Mouse (Mus musculus) left cerebral cortex, postnatal 36 days (tissue): ENCODE measurements at regions not wholly inside any gene's neighbourhood (a gene's known extent, or its start where the extent isn't known, plus 50 kb on each side); places are given as distances from the start of the nearest gene placed in this dataset.
"Not testable (repeated sequence)": the region's sequence is repeated elsewhere in the genome, so short reads cannot be mapped to it uniquely, and the experiment has no call there.

Experiments used
- DNase-seq, 2 experiments: peaks; one replicate each; pipeline ENCODE4 v3.0.0; 2021 to 2022; ENCODE audit warnings: low spot score in 2 of 2, mixed read lengths in 1 of 2
- intact Hi-C: fragments of 180-260 bp; cut with DNase I; formaldehyde crosslinking; loops from one replicate; pipeline ENCODE4 v1.15.1; 2025

DNA sequence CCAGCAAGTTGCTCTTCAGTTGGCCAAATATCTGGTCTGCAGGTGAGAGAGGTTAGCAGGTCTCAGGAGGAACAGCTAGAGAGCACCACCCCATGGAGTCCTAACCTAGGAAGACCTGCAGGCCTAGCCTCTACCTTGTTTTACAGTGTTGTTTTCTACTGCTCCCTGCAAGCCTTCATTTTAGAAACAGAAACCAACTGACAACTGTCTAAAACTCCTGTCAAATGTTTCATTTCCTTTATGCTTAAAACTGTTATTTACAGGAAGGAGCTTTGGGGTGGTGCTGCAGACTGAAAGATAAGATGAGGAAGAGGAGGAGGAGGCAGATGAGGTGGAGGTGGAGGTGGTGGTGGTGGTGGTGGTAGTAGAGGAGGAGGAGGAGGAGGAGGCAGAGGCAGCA lies 96.6 kb upstream of the Selenop start:
- DNase-seq: no peak
- intact Hi-C loops: no loop called here

DNA sequence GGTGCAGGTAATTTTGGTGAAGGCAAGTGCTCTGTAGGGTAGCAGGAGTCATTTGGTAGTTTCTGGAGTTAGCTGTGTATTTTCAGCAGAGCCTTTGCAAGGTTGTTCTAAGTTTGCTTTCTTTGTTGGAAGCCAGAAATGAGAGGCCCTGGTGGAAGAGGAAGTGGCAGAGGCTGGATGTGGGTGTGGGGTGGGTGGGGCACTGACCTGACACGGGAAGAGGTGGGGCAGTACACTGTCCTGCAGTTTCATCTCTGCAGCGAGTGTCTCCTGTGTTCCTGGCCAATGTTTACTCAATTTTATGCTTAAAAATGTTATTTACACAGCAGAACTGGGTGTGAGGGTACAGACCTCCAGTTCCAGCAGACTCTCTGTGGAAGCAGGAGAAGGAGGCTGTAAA lies 94.3 kb upstream of the Selenop start:
- intact Hi-C loops: no loop called here
- no peak for DNase-seq

DNA sequence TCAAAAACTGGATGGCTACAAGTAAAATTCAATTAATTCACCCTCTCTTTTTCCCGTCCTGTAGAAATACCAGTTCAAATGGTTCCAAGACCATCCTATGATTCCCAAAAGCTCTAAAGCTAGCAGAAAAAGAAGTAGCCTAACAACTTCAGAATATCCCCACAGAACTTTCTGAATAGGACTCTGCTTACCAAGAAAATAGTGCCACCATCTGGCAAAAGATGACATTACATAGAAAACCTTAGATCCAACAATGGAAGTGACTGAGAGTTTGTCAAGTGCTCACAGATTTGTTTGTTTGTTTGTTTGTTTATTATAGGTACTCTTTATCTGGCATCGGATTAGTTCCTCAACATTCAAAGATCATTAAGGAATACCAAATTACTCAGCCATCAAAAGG lies 93.5 kb upstream of the Selenop start:
- intact Hi-C loops: no loop called here
- DNase-seq: no peak

- DNase-seq: peak; percentile 7 to 32
- intact Hi-C loops: loop anchor here (5.0 kb wide), 1 partner anchor 705 kb away; no protein-coding TSS in a partner anchor
Measured at GRCm38 (mm10) chr15:3201912-3202653, 66.3 kb upstream of the Selenop start.

DNA sequence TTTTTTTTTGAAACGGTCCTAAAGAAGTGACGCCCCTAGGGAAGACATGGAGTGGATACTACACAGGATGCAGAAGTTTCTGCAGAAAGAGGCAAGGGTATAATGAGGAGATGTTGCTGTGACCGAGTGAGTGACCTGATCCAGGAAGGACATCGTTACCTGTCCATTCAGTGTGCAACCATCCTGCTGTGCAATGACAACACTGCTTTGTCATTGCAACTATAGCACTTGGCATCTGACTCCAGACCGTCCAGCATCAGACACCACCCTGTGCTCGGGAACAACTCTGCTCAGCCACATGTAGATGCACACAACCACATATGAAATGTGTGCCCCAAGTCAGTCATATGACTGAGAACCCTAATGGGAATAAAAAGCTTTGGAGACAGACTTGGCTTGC lies 62.8 kb upstream of the Selenop start:
- intact Hi-C loops: no loop called here

GRCm38 (mm10) chr15:3206076-3206475 lies 62.3 kb upstream of the Selenop start:
- DNase-seq, intact Hi-C loops: not testable (repeated sequence)

More for the DNA sequence above, 62.8 kb upstream of the Selenop start:
- no peak for DNase-seq

DNA sequence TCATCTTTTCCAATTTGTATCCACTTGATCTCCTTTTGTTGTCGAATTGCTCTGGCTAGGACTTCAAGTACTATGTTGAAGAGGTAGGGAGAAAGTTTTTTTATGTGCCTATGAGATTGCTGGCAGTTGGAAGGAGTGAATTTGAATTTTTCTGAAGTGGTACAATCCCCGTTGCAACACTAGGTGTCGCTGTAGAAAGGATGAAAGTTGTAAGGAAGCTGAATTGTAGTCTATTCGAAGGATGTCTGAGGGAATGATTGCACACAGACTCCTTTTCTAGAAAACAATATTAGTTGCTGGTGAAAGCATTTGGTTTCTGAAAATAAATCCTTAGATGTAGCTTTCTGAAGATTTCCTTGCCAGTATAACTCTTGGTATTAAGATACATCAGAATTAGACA lies 54.6 kb upstream of the Selenop start:
- peak; percentile 24 to 40 for DNase-seq
- intact Hi-C loops: no loop called here

DNA sequence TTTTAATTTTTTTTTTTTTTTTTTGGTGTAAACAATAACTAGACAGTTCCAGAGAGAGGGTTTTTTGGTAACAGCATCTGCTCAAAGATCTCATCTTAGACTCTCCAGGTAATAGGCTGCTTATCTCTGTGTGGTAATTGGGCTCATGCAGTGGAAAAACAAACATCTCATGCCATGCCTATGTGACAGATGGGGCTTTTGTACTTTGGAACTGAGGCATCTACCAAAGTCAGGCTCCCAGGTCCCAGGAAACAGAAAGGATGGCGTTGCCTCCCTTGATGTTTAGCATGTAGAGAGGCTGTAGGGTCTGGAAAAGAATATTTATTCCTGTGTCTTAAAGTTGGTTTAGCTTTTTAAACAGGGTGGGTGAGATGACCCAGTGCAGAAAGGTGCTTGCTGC lies 53.1 kb upstream of the Selenop start:
- intact Hi-C loops: no loop called here
- no peak for DNase-seq
